Mouse (Mus musculus) heart, postnatal 0 days (tissue): ENCODE measurements around the gene Cenpn.

Source experiments
- CTCF ChIP-seq: IDR thresholded peaks from 2 replicates; pipeline ENCODE4 v1.5.1; 2016; ENCODE audit warnings: antibody characterized with exemption, control low read depth, low read depth
- EP300 ChIP-seq: IDR thresholded peaks from 2 replicates; pipeline ENCODE4 v1.6.1; 2016; ENCODE audit warnings: antibody characterized with exemption, low read depth

DNA sequence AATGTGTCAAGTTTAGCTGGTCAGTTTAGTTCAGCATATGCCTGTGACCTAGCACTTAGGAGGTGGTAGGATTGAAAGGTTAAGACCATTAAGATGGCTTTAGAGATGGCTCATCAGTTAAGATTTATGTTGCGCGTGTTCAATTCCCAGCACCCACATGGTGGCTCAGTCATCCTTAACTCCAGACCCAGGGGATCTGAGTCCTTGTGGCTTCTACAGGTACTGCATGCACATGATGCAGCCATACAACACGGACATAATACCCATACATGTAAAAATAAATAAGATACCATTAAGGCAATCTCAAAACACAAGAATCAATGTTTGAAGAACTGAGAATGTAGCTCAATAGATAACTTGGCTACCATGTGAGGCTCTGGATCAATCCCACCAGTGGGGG is 68.3 kb downstream of the Cenpn start:
- no peak for TF ChIP-seq CTCF
- no peak for TF ChIP-seq EP300
